In genomic region chr8:83977646-83978045, GRCm38 (mm10) we compare ENCODE assay signal across 8 mouse cellular contexts. TPM values are rescaled to one million over a fixed set of nuclear protein-coding genes. Genes with fewer than 3 reads are reported as not detected.
DNase-seq lines count a peak whose midpoint lies in the region; ATAC-seq and TF ChIP-seq lines count a peak whose summit lies in the region.

No protein-coding gene starts in this region.

- no peaks in the 10 kb centered on the region for H3K9me3 ChIP-seq in heart, embryonic 14.5 days (ENCODE audit: control insufficient read depth, low read length)
- no peaks in the 10 kb centered on the region for H3K9me3 ChIP-seq in kidney, embryonic 14.5 days (ENCODE audit: control insufficient read depth, low read length)

- no peak overlapping the region for H3K4me3 ChIP-seq in liver, adult 2 months (ENCODE audit: insufficient read depth, low read depth, low read length)
- H3K4me3 ChIP-seq in heart, embryonic 14.5 days (ENCODE audit: control insufficient read depth in 1 of 2, insufficient read depth in 1 of 2, low read depth in 1 of 2, low read length in 2 of 2), result no peak overlapping the region
- H3K4me3 ChIP-seq in kidney, embryonic 14.5 days (ENCODE audit: low read length), result no peak overlapping the region; the same call in 1 of the 2 replicates

- DNase-seq in liver, adult 2 months (ENCODE audit: extremely low read depth, low read depth, low spot score), result peak; percentile 59
- DNase-seq in liver, result no peak
- peak; percentile 50 for DNase-seq in lung, postnatal 36 days
- DNase-seq in retina, postnatal 1 day, result no peak
- DNase-seq in urinary bladder, postnatal 10 days (ENCODE audit: low spot score), result no peak
- no peak for DNase-seq in T-cell, adult 2 months (ENCODE audit: low spot score)

- WGBS in liver, adult 2 months, result 16% methylated on average over 6 of the region's 6 CpGs
- 34% methylated on average over 6 of the region's 6 CpGs for WGBS in heart, embryonic 14.5 days
- WGBS in kidney, embryonic 14.5 days, result 47% methylated on average over 6 of the region's 6 CpGs

- no peaks in the 10 kb centered on the region for H3K27me3 ChIP-seq in liver, adult 2 months (ENCODE audit: control insufficient read depth, insufficient read depth, low read length)
- H3K27me3 ChIP-seq in heart, embryonic 14.5 days (ENCODE audit: control insufficient read depth, insufficient read depth, low read length), result no peaks in the 10 kb centered on the region
- H3K27me3 ChIP-seq in kidney, embryonic 14.5 days (ENCODE audit: control insufficient read depth, insufficient read depth, low read length), result no peaks in the 10 kb centered on the region

- H3K27ac ChIP-seq in liver, adult 2 months (replicated peaks; ENCODE audit: insufficient read depth, low read depth, low read length), result peak overlapping the region; percentile 40
- peak overlapping the region; percentile 46 to 98; a peak in 3 of 4 replicates for H3K27ac ChIP-seq in heart, embryonic 14.5 days (replicated peaks in 1 of 2; ENCODE audit: control insufficient read depth in 1 of 2, insufficient read depth in 1 of 2, low read depth in 2 of 2, low read length in 2 of 2)
- 0 out of 2 replicates have a peak overlapping the region, but pooled peaks have one; percentile 47 for H3K27ac ChIP-seq in kidney, embryonic 14.5 days (ENCODE audit: low read depth, low read length)

- peaks cover 15% of the 10 kb centered on the region for H3K4me1 ChIP-seq in liver, adult 2 months (ENCODE audit: control insufficient read depth, insufficient read depth, low read length)
- peaks cover 41 to 68% of the 10 kb centered on the region in 2 experiments for H3K4me1 ChIP-seq in heart, embryonic 14.5 days (ENCODE audit: control insufficient read depth in 2 of 2, insufficient read depth in 2 of 2, low read length in 2 of 2)
- peaks cover 24% of the 10 kb centered on the region for H3K4me1 ChIP-seq in kidney, embryonic 14.5 days (ENCODE audit: control insufficient read depth, insufficient read depth, low read length)

- H3K79me2 ChIP-seq in liver, adult 2 months (ENCODE audit: control insufficient read depth, insufficient read depth, low read length), result peaks cover 32% of the 10 kb centered on the region; the same call in 1 of the 2 replicates

- TF ChIP-seq POLR2A in liver, adult 2 months (IDR thresholded peaks at IDR 0.05; ENCODE audit: extremely low read depth, insufficient read depth, low read length), result no peak

- no peak for ATAC-seq in heart, embryonic 14.5 days (ENCODE audit: insufficient number of reproducible peaks, insufficient read depth, low FRiP score, low read depth)
- ATAC-seq in kidney, embryonic 14.5 days (ENCODE audit: low FRiP score, low TSS enrichment), result no peak

- H3K4me2 ChIP-seq in heart, embryonic 14.5 days (ENCODE audit: low read length), result peak overlapping the region; percentile 28
- no peak overlapping the region for H3K4me2 ChIP-seq in kidney, embryonic 14.5 days (replicated peaks; ENCODE audit: low read depth, low read length)

- TF ChIP-seq CTCF in liver, adult 2 months (IDR thresholded peaks at IDR 0.05; ENCODE audit: low read depth, low read length), result no peak

- no peak overlapping the region for H3K9ac ChIP-seq in liver, adult 2 months (ENCODE audit: low read depth, low read length)
- peak overlapping the region; percentile 22; the same call in 1 of the 2 replicates for H3K9ac ChIP-seq in heart, embryonic 14.5 days (ENCODE audit: low read length)
- H3K9ac ChIP-seq in kidney, embryonic 14.5 days (ENCODE audit: low read depth, low read length), result no peak overlapping the region

- peaks cover 5% of the 10 kb centered on the region; the same call in 1 of the 2 replicates for H3K36me3 ChIP-seq in liver, adult 2 months (ENCODE audit: control insufficient read depth, insufficient read depth, low read length)
- peaks cover 33% of the 10 kb centered on the region for H3K36me3 ChIP-seq in heart, embryonic 14.5 days (ENCODE audit: control insufficient read depth, insufficient read depth, low read length)
- H3K36me3 ChIP-seq in kidney, embryonic 14.5 days (ENCODE audit: control insufficient read depth, insufficient read depth, low read length), result peaks cover 34% of the 10 kb centered on the region

RNA-seq across cellular contexts. Expression of gene Prkaca, which starts 4.9 kb away (rescaled TPM):
- total RNA-seq in liver, adult 2 months (2014; rRNA removed), result 23.0 and 24.9 TPM in 2 replicates
- polyA plus RNA-seq in liver, adult 2 months (2012; rRNA removed), result 47.8 and 56.5 TPM in 2 replicates
- polyA plus RNA-seq in heart, embryonic 14.5 days (2014; fragmentation: Nextera tagmentation; extraction: Ambion mirVana), result 160 and 211 TPM in 2 replicates
- 123 and 124 TPM in 2 replicates for polyA plus RNA-seq in kidney, embryonic 14.5 days (2014; fragmentation: Nextera tagmentation; extraction: Ambion mirVana)

RNA-seq across cellular contexts. Expression of gene Samd1, which starts 19.8 kb away (rescaled TPM):
- total RNA-seq in liver, adult 2 months (2014; rRNA removed), result 4.0 and 7.2 TPM in 2 replicates
- 11.9 and 12.2 TPM in 2 replicates for polyA plus RNA-seq in liver, adult 2 months (2012; rRNA removed)
- polyA plus RNA-seq in heart, embryonic 14.5 days (2014; fragmentation: Nextera tagmentation; extraction: Ambion mirVana), result 7.3 and 8.5 TPM in 2 replicates
- polyA plus RNA-seq in kidney, embryonic 14.5 days (2014; fragmentation: Nextera tagmentation; extraction: Ambion mirVana), result 17.9 and 31.9 TPM in 2 replicates

RNA-seq across cellular contexts. Expression of gene Asf1b, which starts 22.3 kb away (rescaled TPM):
- 0.37 and 1.1 TPM in 2 replicates for total RNA-seq in liver, adult 2 months (2014; rRNA removed)
- 0.86 and 1.4 TPM in 2 replicates for polyA plus RNA-seq in liver, adult 2 months (2012; rRNA removed)
- 57.2 and 60.7 TPM in 2 replicates for polyA plus RNA-seq in heart, embryonic 14.5 days (2014; fragmentation: Nextera tagmentation; extraction: Ambion mirVana)
- polyA plus RNA-seq in kidney, embryonic 14.5 days (2014; fragmentation: Nextera tagmentation; extraction: Ambion mirVana), result 68.2 and 71.4 TPM in 2 replicates

RNA-seq across cellular contexts. Expression of gene Gm10644, which starts 22.6 kb away (rescaled TPM):
- total RNA-seq in liver, adult 2 months (2014; rRNA removed), result 1.8 and 2.0 TPM in 2 replicates
- 4.0 and 4.3 TPM in 2 replicates for polyA plus RNA-seq in liver, adult 2 months (2012; rRNA removed)
- 0.51 and 0.66 TPM in 2 replicates for polyA plus RNA-seq in heart, embryonic 14.5 days (2014; fragmentation: Nextera tagmentation; extraction: Ambion mirVana)
- polyA plus RNA-seq in kidney, embryonic 14.5 days (2014; fragmentation: Nextera tagmentation; extraction: Ambion mirVana), result 0.37 and 0.61 TPM in 2 replicates

RNA-seq across cellular contexts. Expression of gene 1700067K01Rik, which starts 23.7 kb away (rescaled TPM):
- total RNA-seq in liver, adult 2 months (2014; rRNA removed), result 0.20 and 0.46 TPM in 2 replicates
- polyA plus RNA-seq in liver, adult 2 months (2012; rRNA removed), result 0.11 and 0.26 TPM in 2 replicates
- 0.69 and 0.80 TPM in 2 replicates for polyA plus RNA-seq in heart, embryonic 14.5 days (2014; fragmentation: Nextera tagmentation; extraction: Ambion mirVana)
- polyA plus RNA-seq in kidney, embryonic 14.5 days (2014; fragmentation: Nextera tagmentation; extraction: Ambion mirVana), result 1.2 TPM in 2 replicates

Comparison
In these comparisons a context has a peak if more than half of its experiments do, and no peak if none do; other contexts are left out.
1. DNase-seq: peak in liver, adult 2 months (single experiment) and lung, postnatal 36 days (single experiment); none in liver (single experiment), retina, postnatal 1 day (single experiment), urinary bladder, postnatal 10 days (single experiment) and T-cell, adult 2 months (single experiment).
2. RNA of gene Asf1b, which starts 22.3 kb away (polyA plus RNA-seq): 68.2 to 71.4 TPM in kidney, embryonic 14.5 days and 57.2 to 60.7 TPM in heart, embryonic 14.5 days; 0.86 to 1.4 TPM in liver, adult 2 months; every median in the first group is over 10 times any median in the second.
3. Peak in every context shown above with its lines, with median percentiles within 50 percentile points of each other: H3K27ac ChIP-seq.